Mouse (Mus musculus): ENCODE measurements around the gene Fgf2. TPM values are rescaled to one million over a fixed set of nuclear protein-coding genes. Genes with fewer than 3 reads are reported as not detected.

Gene Fgf2
- polyA plus RNA-seq, 1 experiment from 2014 or later: 1.1 TPM

DNA sequence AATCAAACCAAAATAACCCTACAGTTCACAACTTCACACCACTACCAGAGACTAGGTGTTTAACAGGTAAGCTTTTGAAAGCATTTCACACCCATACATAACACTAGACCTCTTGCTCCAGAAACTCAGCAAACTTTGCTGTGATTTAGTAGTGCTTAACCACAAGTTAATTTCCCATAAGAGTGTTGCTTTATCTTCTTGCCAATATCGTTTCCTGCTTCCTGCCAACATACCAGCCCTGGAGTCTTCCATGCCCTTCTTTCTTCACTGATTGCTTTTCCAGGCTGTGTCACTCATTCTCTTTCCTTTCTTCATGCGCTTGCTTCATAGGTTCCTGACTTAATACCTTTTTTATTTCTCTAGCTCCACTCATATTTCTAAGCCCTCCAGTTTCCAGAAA is 19.7 kb upstream of the Fgf2 start:
- Histone ChIP-seq H3K9ac (replicated peaks) (no peak overlapping the region), H3K4me3 (replicated peaks) (no peak overlapping the region), H3K9me3 (replicated peaks) (no peaks in the 10 kb centered on the region), H3K27ac (replicated peaks) (no peak overlapping the region), H3K4me1 (no peaks in the 10 kb centered on the region), H3K27me3 (replicated peaks) (no peaks in the 10 kb centered on the region), H3K4me2 (no peak overlapping the region), H3K36me3 (no peaks in the 10 kb centered on the region)
- no peak for ATAC-seq (ENCODE audit: low FRiP score)
- WGBS: 75% methylated on average over 2 of the region's 2 CpGs

DNA sequence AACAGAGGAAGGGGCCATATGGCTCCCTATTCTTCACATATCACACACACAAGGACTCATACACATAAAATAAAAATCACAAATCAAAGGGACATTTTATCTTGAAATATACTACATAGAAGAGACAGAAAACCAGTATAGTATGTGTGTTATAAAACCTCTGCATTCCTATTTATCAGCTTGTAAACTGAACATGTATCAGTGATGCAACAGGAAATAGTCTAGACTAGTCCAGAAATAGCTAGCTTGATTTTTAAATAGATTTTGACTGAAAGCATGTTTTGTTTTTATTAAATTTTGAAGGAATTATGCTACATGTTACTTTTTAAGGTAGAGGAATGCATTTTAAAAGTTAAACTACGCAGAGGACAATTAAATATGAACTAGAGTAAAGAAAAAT is 18.2 kb upstream of the Fgf2 start:
- Histone ChIP-seq H3K36me3 (no peaks in the 10 kb centered on the region), H3K4me3 (replicated peaks) (no peak overlapping the region), H3K4me1 (no peaks in the 10 kb centered on the region), H3K9me3 (replicated peaks) (no peaks in the 10 kb centered on the region), H3K9ac (replicated peaks) (no peak overlapping the region), H3K4me2 (no peak overlapping the region), H3K27ac (replicated peaks) (no peak overlapping the region), H3K27me3 (replicated peaks) (no peaks in the 10 kb centered on the region)
- WGBS: 93% methylated on average over 1 of the region's 1 CpGs
- no peak for ATAC-seq (ENCODE audit: low FRiP score)

DNA sequence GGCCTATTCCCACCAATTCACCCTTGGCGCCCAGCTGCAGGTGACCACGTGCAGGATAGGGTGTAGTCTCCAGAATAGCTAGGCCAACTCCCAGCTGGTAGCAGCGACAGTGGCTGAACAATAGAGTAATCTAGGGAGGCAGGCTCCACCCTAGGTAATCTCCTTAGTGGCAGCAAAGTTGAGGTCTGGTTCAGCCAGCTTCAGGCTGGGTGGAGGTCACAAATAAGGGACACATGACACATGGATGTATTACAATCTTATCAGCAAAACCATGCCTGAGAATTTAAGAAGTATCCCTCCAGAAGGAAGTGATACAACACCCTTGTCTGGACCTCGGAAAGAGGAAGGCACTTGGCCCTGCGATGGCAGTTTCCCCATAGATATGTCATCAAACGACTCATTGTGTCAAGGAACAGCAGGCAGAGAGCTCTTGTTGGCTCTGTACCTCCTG is 16.1 kb upstream of the Fgf2 start:
- H3K27me3 ChIP-seq (replicated peaks): no peaks in the 10 kb centered on the region
- no peak for ATAC-seq (ENCODE audit: low FRiP score)

DNA sequence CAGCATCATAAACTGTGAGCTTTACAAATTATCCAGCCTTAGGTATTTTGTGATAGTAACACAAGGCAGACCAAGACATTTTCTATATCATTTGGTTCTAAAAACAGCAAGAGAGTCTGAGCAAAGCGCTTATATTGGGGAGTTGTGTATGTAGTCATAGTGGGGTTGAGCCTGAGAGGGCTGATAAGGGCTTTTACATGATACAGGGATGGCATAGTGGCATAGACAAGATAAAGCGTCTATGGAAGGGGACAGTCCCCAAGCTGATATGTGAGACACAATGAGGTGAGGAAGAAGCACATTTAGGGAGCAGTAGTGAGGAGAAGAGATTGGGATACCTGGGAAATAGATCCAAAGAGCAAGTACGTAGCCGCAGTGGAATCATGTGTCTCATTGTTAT is 14.1 kb upstream of the Fgf2 start:
- Histone ChIP-seq H3K4me3 (replicated peaks) (no peak overlapping the region), H3K27ac (replicated peaks) (no peak overlapping the region), H3K4me1 (no peaks in the 10 kb centered on the region), H3K9ac (replicated peaks) (no peak overlapping the region), H3K4me2 (no peak overlapping the region), H3K27me3 (replicated peaks) (no peaks in the 10 kb centered on the region), H3K36me3 (no peaks in the 10 kb centered on the region), H3K9me3 (replicated peaks) (no peaks in the 10 kb centered on the region)
- WGBS: 94% methylated on average over 4 of the region's 4 CpGs
- ATAC-seq (ENCODE audit: low FRiP score): no peak

More for the DNA sequence above, 16.1 kb upstream of the Fgf2 start:
- no peaks in the 10 kb centered on the region for H3K9me3 ChIP-seq (replicated peaks)
- WGBS: 66% methylated on average over 6 of the region's 6 CpGs
- no peak overlapping the region for H3K9ac ChIP-seq (replicated peaks)
- H3K4me3 ChIP-seq (replicated peaks): no peak overlapping the region
- H3K36me3 ChIP-seq: no peaks in the 10 kb centered on the region
- H3K4me2 ChIP-seq: no peak overlapping the region
- H3K4me1 ChIP-seq: no peaks in the 10 kb centered on the region
- no peak overlapping the region for H3K27ac ChIP-seq (replicated peaks)

DNA sequence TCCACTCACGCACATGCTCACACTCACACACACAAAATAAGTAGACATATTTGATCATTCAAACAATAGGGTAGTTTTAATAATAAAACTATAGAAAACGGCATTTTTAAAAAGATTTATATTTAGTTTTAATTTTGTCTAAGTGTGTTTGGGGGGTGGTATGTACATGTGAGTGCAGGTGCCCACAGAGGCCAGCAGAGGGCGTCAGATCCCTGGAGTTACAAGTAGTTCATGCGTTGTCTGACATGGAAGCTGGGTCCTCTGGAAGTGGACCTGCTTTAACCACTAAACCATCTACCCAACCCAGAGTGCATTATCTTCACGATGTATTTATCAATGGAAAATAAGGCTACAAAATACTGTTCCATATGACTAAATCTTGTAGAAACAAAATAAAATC is 7.0 kb upstream of the Fgf2 start:
- H3K4me3 ChIP-seq (replicated peaks): no peak overlapping the region
- 63% methylated on average over 5 of the region's 5 CpGs for WGBS

DNA sequence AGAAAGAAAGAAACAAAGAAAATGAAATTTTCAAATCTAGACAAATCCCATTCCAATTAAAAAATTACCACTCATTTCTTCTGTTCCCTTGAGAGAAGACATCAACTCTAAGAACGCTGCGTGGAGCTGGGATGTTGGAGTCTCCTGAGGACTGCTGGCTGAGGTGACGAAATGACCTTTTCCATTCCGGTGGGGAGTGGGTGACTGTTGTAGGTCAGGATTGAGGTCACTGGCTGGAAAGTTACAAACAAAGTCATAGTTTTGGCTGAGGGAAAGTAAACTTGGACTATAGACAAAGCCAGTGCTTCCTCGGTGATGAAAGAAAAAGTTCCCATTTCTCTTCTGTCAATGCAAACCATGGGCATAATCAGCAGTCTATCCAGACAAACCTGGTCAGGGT is 5.3 kb upstream of the Fgf2 start:
- Histone ChIP-seq H3K4me2 (no peak overlapping the region), H3K36me3 (no peaks in the 10 kb centered on the region), H3K27ac (replicated peaks) (no peak overlapping the region), H3K4me3 (replicated peaks) (no peak overlapping the region), H3K9ac (replicated peaks) (no peak overlapping the region), H3K4me1 (peaks cover under 1% of the 10 kb centered on the region; the same call in 1 of the 2 replicates), H3K9me3 (replicated peaks) (no peaks in the 10 kb centered on the region), H3K27me3 (replicated peaks) (peaks cover 15% of the 10 kb centered on the region)
- 80% methylated on average over 5 of the region's 5 CpGs for WGBS
- no peak for ATAC-seq (ENCODE audit: low FRiP score)

More for the DNA sequence above, 7.0 kb upstream of the Fgf2 start:
- no peaks in the 10 kb centered on the region for H3K9me3 ChIP-seq (replicated peaks)
- ATAC-seq (ENCODE audit: low FRiP score): no peak
- no peak overlapping the region for H3K27ac ChIP-seq (replicated peaks)
- 0 out of 2 replicates have a peak, but pooled peaks cover 2% of the 10 kb centered on the region for H3K27me3 ChIP-seq (replicated peaks)
- H3K36me3 ChIP-seq: no peaks in the 10 kb centered on the region
- no peak overlapping the region for H3K9ac ChIP-seq (replicated peaks)
- H3K4me2 ChIP-seq: no peak overlapping the region
- H3K4me1 ChIP-seq: no peaks in the 10 kb centered on the region

DNA sequence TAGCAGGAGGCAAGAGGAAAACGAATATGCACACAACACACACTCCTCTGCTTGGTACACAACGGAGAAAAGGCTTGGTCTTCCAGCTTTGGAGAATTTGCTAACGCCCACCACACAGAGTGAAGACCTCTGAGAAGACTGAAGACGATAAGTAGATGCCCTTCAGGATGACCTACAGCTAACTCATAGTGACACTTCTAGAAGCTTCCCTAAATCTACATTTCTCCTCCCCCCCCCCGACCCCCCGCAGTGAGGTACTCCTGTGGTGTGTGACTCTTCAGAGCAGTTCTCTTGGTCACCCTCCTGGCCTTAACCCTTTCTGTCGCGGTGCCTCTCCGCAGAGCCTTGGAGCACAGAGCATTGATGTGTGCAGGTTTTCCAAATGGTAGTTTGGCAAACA is 475 bp upstream of the Fgf2 start:
- peak overlapping the region; percentile 53 for H3K4me3 ChIP-seq (replicated peaks)
- 36% methylated on average over 9 of the region's 9 CpGs for WGBS
- no peak for ATAC-seq (ENCODE audit: low FRiP score)

DNA sequence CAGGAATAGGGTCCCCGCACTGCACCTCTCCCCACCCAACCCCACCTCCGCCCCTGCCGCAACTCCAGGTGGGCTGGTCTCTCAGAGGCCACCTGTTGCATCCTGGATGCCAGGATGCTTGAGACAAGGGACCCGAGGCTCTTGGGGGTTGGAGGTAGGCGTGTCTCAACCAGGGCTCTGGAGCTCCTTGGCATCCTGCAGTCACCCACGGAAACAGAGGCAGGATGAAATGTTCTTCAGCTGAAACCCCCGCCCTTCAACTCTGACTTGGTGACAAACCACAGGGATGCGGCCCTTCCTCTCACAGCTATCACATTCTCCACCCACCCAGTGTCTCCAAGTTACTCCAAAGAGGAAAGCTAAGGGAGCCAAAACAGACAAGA is 1.0 kb downstream of the Fgf2 start:
- Histone ChIP-seq H3K4me2 (peak overlapping the region; percentile 90), H3K9me3 (replicated peaks) (no peaks in the 10 kb centered on the region)
- peak; percentile 21; the same call in 1 of the 2 replicates for ATAC-seq (ENCODE audit: low FRiP score)

More for the DNA sequence above, 475 bp upstream of the Fgf2 start:
- Histone ChIP-seq H3K27me3 (replicated peaks) (peaks cover 34% of the 10 kb centered on the region), H3K4me1 (peaks cover 14% of the 10 kb centered on the region), H3K9ac (replicated peaks) (no peak overlapping the region), H3K9me3 (replicated peaks) (no peaks in the 10 kb centered on the region), H3K27ac (replicated peaks) (no peak overlapping the region), H3K36me3 (no peaks in the 10 kb centered on the region), H3K4me2 (peak overlapping the region; percentile 90)

DNA sequence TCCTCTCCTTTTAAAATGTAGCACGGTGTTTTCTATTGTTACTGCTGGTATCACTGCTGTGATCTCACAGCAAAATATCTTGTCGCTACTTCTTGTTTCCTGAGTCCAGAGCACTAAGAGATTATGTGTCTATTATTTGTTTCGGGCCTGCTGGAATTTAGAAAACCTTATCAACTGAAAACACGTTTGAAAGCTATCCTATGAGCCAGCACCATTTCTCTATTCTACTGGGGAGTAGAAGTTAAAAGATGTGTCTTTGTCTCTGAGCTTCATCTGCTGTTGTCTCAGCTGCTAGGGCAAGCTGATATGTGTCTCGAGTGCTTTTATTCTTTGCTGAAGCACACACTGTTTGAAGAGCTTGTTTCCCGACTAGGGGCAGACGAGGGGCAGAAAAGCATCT is 2.2 kb downstream of the Fgf2 start:
- H3K4me1 ChIP-seq: peaks cover 14% of the 10 kb centered on the region
- no peak overlapping the region for H3K4me2 ChIP-seq
- H3K9ac ChIP-seq (replicated peaks): no peak overlapping the region
- H3K4me3 ChIP-seq (replicated peaks): no peak overlapping the region
- peaks cover 34% of the 10 kb centered on the region for H3K27me3 ChIP-seq (replicated peaks)
- no peak overlapping the region for H3K27ac ChIP-seq (replicated peaks)
- ATAC-seq (ENCODE audit: low FRiP score): no peak
- 63% methylated on average over 7 of the region's 7 CpGs for WGBS
- no peaks in the 10 kb centered on the region for H3K9me3 ChIP-seq (replicated peaks)
- H3K36me3 ChIP-seq: no peaks in the 10 kb centered on the region

More for the DNA sequence above, 1.0 kb downstream of the Fgf2 start:
- Histone ChIP-seq H3K36me3 (no peaks in the 10 kb centered on the region), H3K27ac (replicated peaks) (no peak overlapping the region), H3K4me1 (peaks cover 14% of the 10 kb centered on the region), H3K27me3 (replicated peaks) (peaks cover 34% of the 10 kb centered on the region), H3K4me3 (replicated peaks) (peak overlapping the region; percentile 53), H3K9ac (replicated peaks) (peak overlapping the region; percentile 43)
- 9% methylated on average over 8 of the region's 8 CpGs for WGBS

DNA sequence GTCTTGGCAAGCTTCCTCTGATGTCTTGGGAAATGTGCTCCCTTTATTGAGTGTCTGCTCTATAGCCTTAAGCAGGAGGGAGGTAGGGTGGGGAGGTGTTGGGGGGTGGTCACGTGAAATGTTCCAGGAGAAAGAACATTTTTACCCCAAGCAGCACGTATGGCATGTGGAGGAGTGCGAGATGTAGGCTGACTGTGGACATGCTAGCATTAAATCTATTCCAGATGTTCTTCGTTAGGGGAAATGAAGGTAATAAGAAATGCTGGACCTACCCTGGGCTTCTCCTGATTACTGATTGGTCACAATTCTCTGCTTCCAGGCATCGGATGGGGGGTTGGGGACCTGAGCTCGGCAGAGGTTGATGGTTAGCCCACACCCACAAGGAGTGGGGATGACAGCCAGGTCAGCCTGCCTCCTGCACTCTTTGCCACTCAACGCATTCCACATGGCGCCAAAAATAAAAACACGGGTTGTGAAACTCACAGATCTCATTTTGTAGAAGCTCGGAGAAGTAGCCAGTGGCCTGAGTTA is 5.9 kb downstream of the Fgf2 start:
- Histone ChIP-seq H3K27me3 (replicated peaks) (peaks cover 9% of the 10 kb centered on the region), H3K27ac (replicated peaks) (no peak overlapping the region), H3K4me1 (peaks cover 3% of the 10 kb centered on the region), H3K36me3 (no peaks in the 10 kb centered on the region), H3K4me3 (replicated peaks) (no peak overlapping the region), H3K4me2 (no peak overlapping the region), H3K9ac (replicated peaks) (no peak overlapping the region), H3K9me3 (replicated peaks) (no peaks in the 10 kb centered on the region)
- WGBS: 89% methylated on average over 10 of the region's 10 CpGs
- no peak for ATAC-seq (ENCODE audit: low FRiP score)

DNA sequence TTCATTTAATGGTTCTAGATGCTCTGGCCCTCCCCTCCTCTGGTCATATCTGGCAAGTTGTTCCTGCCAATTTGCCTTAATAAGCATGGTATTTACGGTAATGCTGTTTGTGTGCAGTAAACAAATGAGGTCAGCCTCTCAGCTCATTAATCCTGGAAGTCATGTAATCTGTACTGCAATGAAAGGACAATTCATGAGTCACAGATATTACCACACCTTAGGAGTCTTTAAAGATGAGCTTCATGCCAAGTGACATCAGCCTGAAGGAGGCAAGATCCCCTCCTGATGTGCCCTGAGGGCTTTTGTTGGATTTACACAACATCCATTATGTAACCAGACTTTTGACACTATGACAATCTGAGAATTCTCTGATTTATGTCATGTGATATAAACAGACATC is 6.6 kb downstream of the Fgf2 start:
- WGBS: 86% methylated on average over 1 of the region's 1 CpGs

DNA sequence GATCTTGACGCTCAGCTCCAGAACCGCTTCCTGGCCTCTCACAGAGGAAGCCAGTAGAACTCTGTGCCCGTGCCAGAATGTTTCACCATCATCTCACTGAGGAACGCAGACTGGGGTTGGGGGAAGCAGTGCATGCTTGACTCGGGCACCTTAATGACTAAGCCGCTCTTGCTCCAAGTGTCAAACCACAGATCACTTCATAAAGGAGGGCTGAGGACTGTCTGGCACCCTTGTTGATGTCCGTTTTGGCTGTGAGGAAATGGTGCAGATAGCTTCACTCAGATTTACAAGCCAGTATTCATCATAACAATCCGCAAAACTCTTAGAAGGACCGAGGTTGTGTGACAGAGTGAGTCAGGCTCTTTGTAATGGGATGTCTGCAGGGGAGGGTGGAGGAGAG is 12.6 kb downstream of the Fgf2 start:
- Histone ChIP-seq H3K9ac (replicated peaks) (no peak overlapping the region), H3K4me2 (no peak overlapping the region), H3K27ac (replicated peaks) (no peak overlapping the region), H3K4me1 (no peaks in the 10 kb centered on the region), H3K4me3 (replicated peaks) (no peak overlapping the region), H3K27me3 (replicated peaks) (no peaks in the 10 kb centered on the region), H3K9me3 (replicated peaks) (no peaks in the 10 kb centered on the region), H3K36me3 (no peaks in the 10 kb centered on the region)
- WGBS: 86% methylated on average over 9 of the region's 9 CpGs
- ATAC-seq (ENCODE audit: low FRiP score): no peak

More for the DNA sequence above, 6.6 kb downstream of the Fgf2 start:
- Histone ChIP-seq H3K27ac (replicated peaks) (no peak overlapping the region), H3K4me2 (no peak overlapping the region), H3K4me1 (no peaks in the 10 kb centered on the region), H3K9me3 (replicated peaks) (no peaks in the 10 kb centered on the region), H3K4me3 (replicated peaks) (no peak overlapping the region), H3K9ac (replicated peaks) (no peak overlapping the region), H3K27me3 (replicated peaks) (peaks cover 2% of the 10 kb centered on the region), H3K36me3 (no peaks in the 10 kb centered on the region)
- ATAC-seq (ENCODE audit: low FRiP score): no peak

Measured in neural tube, embryonic 15.5 days (tissue).